Mouse (Mus musculus) naive thymus-derived CD4-positive, alpha-beta T cell, adult 2 months (primary cell): ENCODE measurements around the gene Fat4.

Experiments used
- DNase-seq: peaks from one replicate; pipeline ENCODE4 v3.0.0-alpha.2; 2011; ENCODE audit warnings: low read depth

Fat4 gene

GRCm38 (mm10) chr3:38907676-38908425 lies 21.1 kb downstream of the Fat4 start:
- DNase-seq = no peak

GRCm38 (mm10) chr3:38908426-38909111 lies 21.8 kb downstream of the Fat4 start:
- no peak for DNase-seq

GRCm38 (mm10) chr3:38912768-38913487 lies 26.2 kb downstream of the Fat4 start:
- no peak for DNase-seq

GRCm38 (mm10) chr3:38913488-38914105 lies 26.9 kb downstream of the Fat4 start:
- no peak for DNase-seq

GRCm38 (mm10) chr3:38918926-38919325 lies 32.2 kb downstream of the Fat4 start:
- DNase-seq = no peak

GRCm38 (mm10) chr3:38921031-38921430 lies 34.3 kb downstream of the Fat4 start:
- DNase-seq = no peak

GRCm38 (mm10) chr3:38923251-38923686 lies 36.5 kb downstream of the Fat4 start:
- DNase-seq = no peak

- no peak for DNase-seq
Observed at GRCm38 (mm10) chr3:38928076-38928686, 41.4 kb downstream of the Fat4 start.

- DNase-seq = no peak
Observed at GRCm38 (mm10) chr3:38928751-38929150, 42.0 kb downstream of the Fat4 start.

GRCm38 (mm10) chr3:38934780-38935179 lies 48.0 kb downstream of the Fat4 start:
- DNase-seq = no peak

- DNase-seq = no peak
Observed at GRCm38 (mm10) chr3:38936485-38936884, 49.7 kb downstream of the Fat4 start.

GRCm38 (mm10) chr3:38937159-38937558 lies 50.4 kb downstream of the Fat4 start:
- DNase-seq = no peak

GRCm38 (mm10) chr3:38938136-38938535 lies 51.4 kb downstream of the Fat4 start:
- DNase-seq = no peak

GRCm38 (mm10) chr3:38939573-38939972 lies 52.8 kb downstream of the Fat4 start:
- no peak for DNase-seq

- no peak for DNase-seq
Observed at GRCm38 (mm10) chr3:38940327-38940726, 53.6 kb downstream of the Fat4 start.

- no peak for DNase-seq
Observed at GRCm38 (mm10) chr3:38945157-38945556, 58.4 kb downstream of the Fat4 start.

GRCm38 (mm10) chr3:38947706-38948105 lies 61.0 kb downstream of the Fat4 start:
- DNase-seq = no peak

GRCm38 (mm10) chr3:38952602-38953001 lies 65.9 kb downstream of the Fat4 start:
- no peak for DNase-seq

GRCm38 (mm10) chr3:38954196-38954595 lies 67.5 kb downstream of the Fat4 start:
- no peak for DNase-seq

GRCm38 (mm10) chr3:38956012-38956648 lies 69.4 kb downstream of the Fat4 start:
- no peak for DNase-seq

- DNase-seq = no peak
Observed at GRCm38 (mm10) chr3:38957186-38957585, 70.4 kb downstream of the Fat4 start.
